Mouse (Mus musculus) MEL-GATA-1-ER (cell line): ENCODE results near the gene Ksr2.
"Not testable (repeated sequence)": the region's sequence is repeated elsewhere in the genome, so short reads cannot be mapped to it uniquely, and the experiment has no call there.

Experiments
- DNase-seq: peaks from one replicate; pipeline ENCODE4 v3.0.0-alpha.2; 2012; ENCODE audit warnings: low read depth; ENCODE audit errors: extremely low read depth

Gene Ksr2

GRCm38 (mm10) chr5:117404671-117405070 lies 9.1 kb upstream of the Ksr2 start:
- not testable (repeated sequence) for DNase-seq

- peak; percentile 21 for DNase-seq
Measured at GRCm38 (mm10) chr5:117408216-117408615, 5.6 kb upstream of the Ksr2 start.

GRCm38 (mm10) chr5:117409369-117409768 lies 4.4 kb upstream of the Ksr2 start:
- no peak for DNase-seq

GRCm38 (mm10) chr5:117414611-117415010 lies 811 bp downstream of the Ksr2 start:
- DNase-seq = no peak

- DNase-seq = no peak
Measured at GRCm38 (mm10) chr5:117415011-117415912, 1.5 kb downstream of the Ksr2 start.

GRCm38 (mm10) chr5:117417442-117417841 lies 3.6 kb downstream of the Ksr2 start:
- DNase-seq = no peak

- not testable (repeated sequence) for DNase-seq
Measured at GRCm38 (mm10) chr5:117433501-117433900, 19.7 kb downstream of the Ksr2 start.

GRCm38 (mm10) chr5:117440261-117440660 lies 26.5 kb downstream of the Ksr2 start:
- no peak for DNase-seq

GRCm38 (mm10) chr5:117441242-117441842 lies 27.5 kb downstream of the Ksr2 start:
- DNase-seq = no peak

- DNase-seq = no peak
Measured at GRCm38 (mm10) chr5:117442157-117442765, 28.5 kb downstream of the Ksr2 start.

- DNase-seq = no peak
Measured at GRCm38 (mm10) chr5:117443141-117443540, 29.3 kb downstream of the Ksr2 start.

GRCm38 (mm10) chr5:117443902-117444301 lies 30.1 kb downstream of the Ksr2 start:
- no peak for DNase-seq

GRCm38 (mm10) chr5:117447698-117448097 lies 33.9 kb downstream of the Ksr2 start:
- DNase-seq = no peak

GRCm38 (mm10) chr5:117452013-117452412 lies 38.2 kb downstream of the Ksr2 start:
- DNase-seq = no peak

GRCm38 (mm10) chr5:117455546-117455945 lies 41.7 kb downstream of the Ksr2 start:
- DNase-seq = no peak

- DNase-seq = no peak
Measured at GRCm38 (mm10) chr5:117457121-117457520, 43.3 kb downstream of the Ksr2 start.

- DNase-seq = no peak
Measured at GRCm38 (mm10) chr5:117457583-117457982, 43.8 kb downstream of the Ksr2 start.

- no peak for DNase-seq
Measured at GRCm38 (mm10) chr5:117458899-117459298, 45.1 kb downstream of the Ksr2 start.

GRCm38 (mm10) chr5:117460261-117460660 lies 46.5 kb downstream of the Ksr2 start:
- no peak for DNase-seq

GRCm38 (mm10) chr5:117467052-117467451 lies 53.3 kb downstream of the Ksr2 start:
- DNase-seq = no peak

- DNase-seq = no peak
Measured at GRCm38 (mm10) chr5:117468961-117469360, 55.2 kb downstream of the Ksr2 start.

- peak; percentile 79 for DNase-seq
Measured at GRCm38 (mm10) chr5:117469572-117469971, 55.8 kb downstream of the Ksr2 start.
